Mouse (Mus musculus) forebrain, embryonic 16.5 days (tissue): ENCODE results near the gene Chrdl2. TPM values are rescaled to one million over a fixed set of nuclear protein-coding genes. Genes with fewer than 3 reads are reported as not detected.
A peak's percentile ranks its signal among the peaks of the same experiment; 100 is the strongest.

Experiments
- ATAC-seq: fragments of 200-750 bp; cut with Nextera tagmentation; 2 replicates; pipeline ENCODE4 v1.8.0; 2017; ENCODE audit warnings: mild to moderate bottlenecking, moderate library complexity
- H3K27ac ChIP-seq: fragments of 300-500 bp; sonication (generic); 2 replicates; pipeline ENCODE4 v1.5.1; 2014; ENCODE audit warnings: low read length, control low read depth
- H3K27me3 ChIP-seq: fragments of 300-500 bp; sonication (generic); replicated peaks from 2 replicates; pipeline ENCODE4 v1.6.1; 2014; ENCODE audit warnings: low read length; ENCODE audit not compliant: control insufficient read depth, insufficient read depth
- H3K36me3 ChIP-seq: fragments of 300-500 bp; sonication (generic); 2 replicates; pipeline ENCODE4 v1.6.1; 2014; ENCODE audit not compliant: control insufficient read depth, insufficient read depth
- H3K4me1 ChIP-seq: fragments of 300-500 bp; sonication (generic); replicated peaks from 2 replicates; pipeline ENCODE4 v1.6.1; 2014; ENCODE audit warnings: low read length; ENCODE audit not compliant: control insufficient read depth, insufficient read depth
- H3K4me2 ChIP-seq: fragments of 300-500 bp; sonication (generic); 2 replicates; pipeline ENCODE4 v1.6.1; 2014; ENCODE audit warnings: mild to moderate bottlenecking, low read length, control low read depth
- H3K4me3 ChIP-seq: fragments of 300-500 bp; sonication (generic); replicated peaks from 2 replicates; pipeline ENCODE4 v1.5.1; 2014; ENCODE audit warnings: mild to moderate bottlenecking, low read length, control low read depth
- H3K9ac ChIP-seq: fragments of 300-500 bp; sonication (generic); replicated peaks from 2 replicates; pipeline ENCODE4 v1.6.1; 2014; ENCODE audit warnings: low read depth, low read length, control low read depth
- H3K9me3 ChIP-seq: fragments of 300-500 bp; sonication (generic); 2 replicates; pipeline ENCODE4 v1.6.1; 2016; ENCODE audit warnings: low read length; ENCODE audit not compliant: control insufficient read depth
- WGBS: fragments of 180-500 bp; shearing (Covaris S2); extraction: QIAGEN DNeasy Blood & Tissue Kit; methylation state at CpG from one replicate; pipeline ENCODE4 v1.1.7; 2014; 5-methylcytosine and 5-hydroxymethylcytosine counted together
- polyA plus RNA-seq: library from polyadenylated mRNA; unstranded; fragments of >200 nt; fragmentation: Nextera tagmentation; extraction: Ambion mirVana; gene quantifications from 2 replicates; pipeline ENCODE4 v1.2.1, GENCODE M21; 2015

Chrdl2 gene
- polyA plus RNA-seq, 1 experiment from 2014 or later = 0.30 TPM

DNA sequence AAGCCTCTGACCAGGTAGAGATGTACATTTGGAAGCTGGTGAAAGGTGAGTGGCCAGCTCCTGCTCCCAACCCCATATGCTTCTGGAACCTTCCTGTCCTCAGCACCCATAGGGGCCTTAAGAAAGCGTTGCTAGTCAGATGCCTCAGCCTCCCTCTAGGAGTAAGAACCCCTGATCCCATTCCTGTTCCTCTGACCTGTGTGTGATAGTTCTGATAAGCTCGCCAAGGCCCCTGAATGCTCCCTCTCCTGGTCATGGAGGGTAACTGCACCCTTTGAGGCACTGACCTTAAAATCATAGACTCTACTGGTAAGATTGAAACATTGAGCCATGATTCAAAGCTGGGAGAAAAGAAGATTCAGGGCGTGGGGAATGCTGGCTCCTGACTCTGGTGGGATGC is 23.3 kb downstream of the Chrdl2 start:
- Histone ChIP-seq H3K9me3 (no peaks in the 10 kb centered on the region), H3K9ac (no peak overlapping the region), H3K27me3 (no peaks in the 10 kb centered on the region), H3K4me1 (no peaks in the 10 kb centered on the region), H3K36me3 (no peaks in the 10 kb centered on the region), H3K27ac (no peak overlapping the region), H3K4me2 (no peak overlapping the region), H3K4me3 (no peak overlapping the region)
- no peak for ATAC-seq
- 50% methylated on average over 3 of the region's 3 CpGs for WGBS

DNA sequence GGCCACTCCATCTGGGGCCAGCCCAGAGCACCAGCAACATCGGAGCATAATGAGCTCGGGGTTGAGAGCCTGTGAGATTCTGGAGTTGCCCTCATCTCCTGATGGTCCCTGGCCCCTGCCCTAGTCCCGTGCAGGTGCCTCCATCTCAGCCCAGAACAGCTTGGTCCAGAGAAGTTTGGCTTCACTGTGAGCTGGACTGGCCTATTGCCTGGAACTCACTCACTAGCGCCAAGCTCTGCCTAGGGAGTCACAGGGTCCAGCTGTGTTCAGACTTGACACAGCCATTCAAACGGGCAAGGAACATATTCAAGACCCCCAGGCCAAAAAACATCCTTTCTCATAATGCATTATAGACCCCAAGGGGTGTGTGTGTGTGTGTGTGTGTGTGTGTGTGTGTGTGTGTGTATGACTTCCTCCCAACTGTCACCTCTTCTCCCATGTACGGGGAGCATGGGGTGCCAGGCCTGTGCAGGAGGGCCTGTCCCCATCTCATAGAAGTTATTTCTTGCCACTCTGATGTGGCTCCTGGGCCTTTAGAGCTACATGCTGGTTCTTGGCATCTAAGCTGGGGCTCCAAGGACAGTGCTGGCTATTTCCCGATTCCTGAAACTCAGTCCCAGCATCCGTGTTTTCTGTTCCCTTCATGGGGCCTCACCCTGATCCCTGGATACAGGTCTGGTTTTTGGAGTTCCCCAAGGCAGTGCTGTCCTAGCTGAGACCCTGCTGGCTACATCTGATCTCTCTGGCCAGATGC is 25.2 kb downstream of the Chrdl2 start:
- no peaks in the 10 kb centered on the region for H3K27me3 ChIP-seq
- H3K9ac ChIP-seq = no peak overlapping the region
- no peak overlapping the region for H3K4me3 ChIP-seq
- whole genome bisulfite sequencing = 81% methylated on average over 8 of the region's 8 CpGs
- H3K4me2 ChIP-seq = no peak overlapping the region
- no peak overlapping the region for H3K27ac ChIP-seq
- ATAC-seq = no peak
- H3K36me3 ChIP-seq = no peaks in the 10 kb centered on the region
- no peaks in the 10 kb centered on the region for H3K9me3 ChIP-seq
- H3K4me1 ChIP-seq = peaks cover 2% of the 10 kb centered on the region

DNA sequence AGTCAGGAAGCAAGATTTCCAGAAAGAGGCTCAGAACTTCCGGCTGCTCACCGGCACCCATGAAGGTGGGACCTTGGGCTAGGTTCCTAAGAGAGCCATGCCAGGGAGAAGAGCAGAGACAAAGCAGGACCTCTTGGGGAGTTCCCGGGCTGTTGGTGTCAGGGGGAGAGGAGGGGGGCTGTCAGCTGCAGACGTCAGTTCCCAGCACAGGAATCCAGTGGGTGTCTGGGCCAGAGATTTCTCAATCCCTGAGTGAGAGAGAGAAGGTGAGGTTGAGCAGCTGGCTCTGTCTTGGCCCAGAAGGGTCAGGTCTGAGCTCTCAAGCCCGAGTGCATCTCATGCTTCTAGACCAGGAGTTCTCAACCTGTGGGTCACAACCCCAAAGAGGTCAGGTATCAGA is 27.7 kb downstream of the Chrdl2 start:
- no peak overlapping the region for H3K4me2 ChIP-seq
- peaks cover 7% of the 10 kb centered on the region for H3K4me1 ChIP-seq
- no peak overlapping the region for H3K4me3 ChIP-seq
- WGBS = 62% methylated on average over 5 of the region's 5 CpGs
- no peaks in the 10 kb centered on the region for H3K36me3 ChIP-seq
- H3K27ac ChIP-seq = no peak overlapping the region
- no peaks in the 10 kb centered on the region for H3K9me3 ChIP-seq
- H3K27me3 ChIP-seq = no peaks in the 10 kb centered on the region
- no peak for ATAC-seq
- no peak overlapping the region for H3K9ac ChIP-seq

DNA sequence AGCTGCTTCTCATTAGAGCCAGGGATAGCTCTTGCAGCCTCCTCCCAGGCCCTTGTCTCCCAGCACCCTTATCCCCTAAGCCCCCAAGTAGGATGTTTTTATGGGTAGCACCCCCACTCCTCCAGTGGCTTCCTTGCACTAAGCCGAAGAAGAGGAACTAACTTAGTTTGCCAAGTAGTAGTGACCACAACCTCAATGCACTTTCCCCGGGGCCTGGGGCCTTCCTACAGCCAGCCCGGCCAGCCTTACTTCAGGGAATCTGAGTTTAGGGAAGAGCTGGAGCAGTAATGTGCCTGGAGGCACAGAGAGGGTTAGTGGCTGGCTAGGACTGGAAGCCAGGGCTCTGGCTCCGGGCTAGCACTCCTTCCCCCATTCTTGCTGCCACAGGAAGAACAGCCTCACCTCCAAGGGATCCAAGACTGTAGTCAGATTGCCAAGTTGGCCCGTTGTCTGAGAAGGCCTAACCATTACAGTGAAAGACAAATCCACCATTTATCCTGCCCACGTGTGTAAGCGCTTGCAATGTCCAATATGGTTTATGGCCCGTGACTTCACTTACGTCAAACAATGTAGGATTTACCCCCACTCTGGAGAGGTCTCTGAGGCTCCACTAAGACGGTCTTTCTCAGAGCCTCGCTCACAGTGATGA is 29.0 kb downstream of the Chrdl2 start:
- no peak overlapping the region for H3K4me3 ChIP-seq
- no peaks in the 10 kb centered on the region for H3K9me3 ChIP-seq
- no peak overlapping the region for H3K9ac ChIP-seq
- H3K27me3 ChIP-seq = no peaks in the 10 kb centered on the region
- ATAC-seq = no peak
- H3K36me3 ChIP-seq = no peaks in the 10 kb centered on the region
- H3K4me2 ChIP-seq = no peak overlapping the region
- 81% methylated on average over 11 of the region's 11 CpGs for WGBS
- no peak overlapping the region for H3K27ac ChIP-seq
- H3K4me1 ChIP-seq = peaks cover 7% of the 10 kb centered on the region

DNA sequence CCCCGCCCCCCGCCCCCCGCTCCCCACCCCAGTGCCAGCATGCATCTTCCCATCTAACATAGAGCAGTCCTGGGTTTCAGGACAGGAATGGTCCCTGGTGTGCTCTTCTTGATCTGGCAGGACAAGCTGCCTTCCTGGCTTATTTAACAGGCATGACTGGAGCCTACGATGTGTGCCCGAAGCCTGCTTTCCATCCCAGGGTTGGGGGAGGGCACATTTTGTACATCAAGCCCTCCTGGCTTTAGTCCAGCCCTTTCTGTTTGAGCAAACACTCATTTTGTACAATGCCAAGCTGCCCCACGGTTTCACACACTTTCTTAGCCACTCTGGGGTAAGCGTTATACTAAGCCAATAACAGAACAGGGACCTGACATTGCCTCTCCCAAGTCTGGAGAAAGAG is 30.1 kb downstream of the Chrdl2 start:
- H3K36me3 ChIP-seq = no peaks in the 10 kb centered on the region
- no peak overlapping the region for H3K4me3 ChIP-seq
- no peak overlapping the region for H3K4me2 ChIP-seq
- no peaks in the 10 kb centered on the region for H3K27me3 ChIP-seq
- WGBS = 61% methylated on average over 7 of the region's 7 CpGs
- H3K9me3 ChIP-seq = no peaks in the 10 kb centered on the region
- H3K9ac ChIP-seq = no peak overlapping the region
- no peak overlapping the region for H3K27ac ChIP-seq
- H3K4me1 ChIP-seq = peaks cover 7% of the 10 kb centered on the region
- ATAC-seq = no peak

DNA sequence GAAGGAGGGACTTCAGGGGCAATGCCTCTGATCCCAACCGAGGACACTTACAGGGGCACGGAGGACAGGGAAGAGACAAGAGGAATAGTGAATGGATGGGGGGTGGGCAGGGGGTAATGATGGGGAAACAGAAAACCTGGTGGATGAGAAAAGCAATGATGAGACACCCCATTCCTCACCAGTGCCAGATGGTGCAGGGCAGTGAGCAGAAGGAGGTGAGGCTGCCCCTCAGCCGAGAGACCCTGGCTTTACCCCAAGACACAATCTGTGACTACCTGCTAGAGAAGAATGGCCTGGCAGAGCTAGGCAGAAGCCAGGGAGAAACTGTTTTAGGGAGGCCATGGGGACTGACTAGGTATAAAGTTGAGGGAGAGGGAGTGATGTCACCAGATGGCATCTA is 30.5 kb downstream of the Chrdl2 start:
- 64% methylated on average over 3 of the region's 3 CpGs for WGBS
- H3K27ac ChIP-seq = no peak overlapping the region
- H3K27me3 ChIP-seq = no peaks in the 10 kb centered on the region
- H3K4me2 ChIP-seq = no peak overlapping the region
- no peaks in the 10 kb centered on the region for H3K9me3 ChIP-seq
- peaks cover 7% of the 10 kb centered on the region for H3K4me1 ChIP-seq
- H3K36me3 ChIP-seq = no peaks in the 10 kb centered on the region
- no peak overlapping the region for H3K4me3 ChIP-seq
- ATAC-seq = peak; percentile 47; the same call in 1 of the 2 replicates
- no peak overlapping the region for H3K9ac ChIP-seq

DNA sequence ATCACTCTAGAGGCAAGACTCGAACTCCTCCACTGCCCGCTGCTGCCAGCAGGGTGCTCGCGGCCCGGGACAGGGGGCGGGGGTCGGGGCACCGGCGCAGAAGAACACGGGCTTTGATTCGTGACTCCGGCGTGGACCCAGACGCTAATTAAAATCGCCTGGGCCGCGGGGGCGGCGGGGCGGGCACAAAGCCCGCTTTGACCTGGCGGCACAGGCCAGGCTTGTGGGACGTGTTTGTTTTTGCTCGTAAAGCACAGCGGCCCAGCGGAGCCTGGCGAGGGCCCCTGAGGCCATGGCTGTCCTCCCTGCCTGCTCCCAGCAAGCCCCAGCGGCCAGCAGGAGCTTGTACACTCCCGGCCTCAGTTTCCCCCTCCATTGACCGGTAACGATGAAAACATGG is 36.1 kb downstream of the Chrdl2 start:
- WGBS = 14% methylated on average over 31 of the region's 31 CpGs
- ATAC-seq = no peak
- Histone ChIP-seq H3K4me3 (no peak overlapping the region), H3K4me1 (no peaks in the 10 kb centered on the region), H3K4me2 (0 out of 2 replicates have a peak overlapping the region, but pooled peaks have one; percentile 5), H3K36me3 (no peaks in the 10 kb centered on the region), H3K27ac (no peak overlapping the region), H3K9me3 (no peaks in the 10 kb centered on the region), H3K27me3 (no peaks in the 10 kb centered on the region), H3K9ac (no peak overlapping the region)

DNA sequence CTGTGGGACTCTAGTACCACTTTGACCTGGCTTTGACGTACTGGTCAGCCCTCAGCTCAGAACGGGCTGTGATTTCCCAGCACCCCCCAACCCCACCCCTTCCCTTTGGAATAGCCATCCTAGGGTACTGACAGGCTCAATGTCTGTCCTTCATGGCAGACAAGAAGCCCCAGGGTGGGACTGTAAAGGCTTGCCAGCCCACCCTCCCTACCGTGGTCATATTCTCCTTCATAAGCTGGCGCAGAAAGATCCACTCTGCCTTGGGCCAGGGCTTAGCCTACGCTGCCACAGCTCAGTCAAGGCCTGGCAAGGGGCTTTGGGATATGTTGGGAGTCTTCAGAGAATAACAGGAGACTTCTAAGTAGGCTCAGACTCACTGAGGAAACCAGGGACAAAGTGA is 37.1 kb downstream of the Chrdl2 start:
- ATAC-seq = no peak
- Histone ChIP-seq H3K9me3 (no peaks in the 10 kb centered on the region), H3K36me3 (no peaks in the 10 kb centered on the region), H3K27ac (no peak overlapping the region), H3K4me3 (no peak overlapping the region), H3K4me1 (no peaks in the 10 kb centered on the region), H3K27me3 (no peaks in the 10 kb centered on the region), H3K4me2 (no peak overlapping the region), H3K9ac (no peak overlapping the region)
- WGBS = 89% methylated on average over 5 of the region's 5 CpGs

DNA sequence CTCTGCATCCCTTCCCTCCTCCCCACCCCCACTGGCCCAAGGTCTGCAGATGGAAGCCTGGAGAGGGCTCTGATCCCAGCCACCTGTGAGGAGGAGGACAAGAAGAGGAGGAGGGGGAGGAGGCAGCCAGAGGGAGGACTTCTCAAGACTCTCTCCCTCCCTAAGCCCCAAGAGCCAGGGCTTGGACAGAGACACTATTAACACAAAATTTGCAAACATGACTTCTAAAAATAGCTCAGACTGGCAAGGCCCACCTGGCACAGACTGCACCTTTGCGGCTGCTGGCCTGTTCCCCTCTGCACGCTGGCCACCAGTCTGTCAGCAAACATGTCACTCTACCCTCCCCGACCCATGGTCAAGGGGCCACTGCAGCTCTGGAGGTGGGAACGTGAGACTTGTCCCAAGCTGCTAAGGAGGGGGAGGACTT is 37.6 kb downstream of the Chrdl2 start:
- Histone ChIP-seq H3K27me3 (no peaks in the 10 kb centered on the region), H3K4me1 (no peaks in the 10 kb centered on the region), H3K9me3 (no peaks in the 10 kb centered on the region), H3K4me2 (no peak overlapping the region), H3K9ac (no peak overlapping the region), H3K36me3 (no peaks in the 10 kb centered on the region), H3K27ac (no peak overlapping the region), H3K4me3 (no peak overlapping the region)
- WGBS = 60% methylated on average over 4 of the region's 4 CpGs
- no peak for ATAC-seq
